Mouse (Mus musculus) mouse trophoblast stem cell (cell line): Measurements from ENCODE around the gene Dnah8.

Experiments used
- in situ Hi-C, 2 experiments: fragments of 300-500 bp; cut with MseI, MboI; formaldehyde crosslinking; loops; 2 replicates in 1 of 2; 3 replicates in 1 of 2; pipeline ENCODE4 v1.15.1; 2025

The Dnah8 gene

DNA sequence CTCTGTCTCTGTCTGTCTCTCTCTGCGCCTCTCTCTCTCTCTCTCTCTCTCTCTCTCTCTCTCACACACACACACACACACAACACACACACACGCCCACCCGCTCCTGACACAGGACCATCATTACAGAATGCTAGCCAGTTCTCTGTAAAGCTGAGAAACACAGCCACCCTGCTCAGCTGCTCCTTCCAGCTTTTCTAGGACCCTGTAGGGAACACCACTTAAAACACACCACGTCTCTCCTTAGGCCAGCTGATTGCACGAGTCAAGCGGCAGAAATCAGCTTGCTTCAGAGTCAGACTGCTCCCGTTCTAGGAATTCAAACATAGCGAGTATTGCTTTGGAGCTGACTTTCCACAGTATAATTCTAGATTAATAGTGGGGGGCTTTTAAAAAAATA lies 242.1 kb downstream of the Dnah8 start:
- in situ Hi-C loops, result no loop called here

DNA sequence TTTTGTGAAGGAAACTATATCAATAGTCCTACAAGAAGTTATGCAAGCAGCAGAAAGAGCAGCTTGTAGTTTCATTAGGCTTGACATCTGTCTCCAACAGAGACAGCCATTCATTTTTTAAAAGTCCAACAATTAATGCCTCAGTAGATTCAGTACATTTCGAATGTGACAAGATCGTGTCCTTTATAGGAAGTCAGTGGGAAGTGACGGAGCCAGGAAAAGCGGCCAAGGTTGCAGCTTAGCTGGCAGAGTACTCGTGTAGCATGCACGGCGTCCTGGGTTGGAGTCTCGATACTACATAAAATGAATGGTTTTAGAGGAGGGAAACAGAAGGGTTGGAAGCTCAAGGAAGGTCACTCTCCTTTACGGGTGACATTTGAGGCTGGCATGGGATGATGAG lies 242.8 kb downstream of the Dnah8 start:
- in situ Hi-C loops, result no loop called here

DNA sequence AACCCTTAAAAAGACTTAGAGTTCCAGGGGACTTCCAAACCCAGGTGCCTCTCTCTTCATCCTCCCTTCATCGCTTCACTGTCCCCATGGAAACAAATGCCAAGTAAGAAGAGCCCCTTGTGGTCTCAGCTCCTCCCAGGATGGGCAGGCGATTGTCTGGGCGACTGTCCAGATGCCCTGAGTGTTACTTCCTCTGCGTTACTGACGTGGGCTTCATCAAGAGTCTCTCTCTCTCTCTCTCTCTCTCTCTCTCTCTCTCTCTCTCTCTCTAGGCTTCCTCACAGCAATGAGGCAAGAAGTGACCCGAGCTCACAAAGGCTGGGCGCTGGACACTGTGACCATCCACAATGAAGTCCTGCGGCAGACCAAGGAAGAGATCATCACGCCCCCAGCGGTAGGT lies 246.9 kb downstream of the Dnah8 start:
- in situ Hi-C loops, result no loop called here

DNA sequence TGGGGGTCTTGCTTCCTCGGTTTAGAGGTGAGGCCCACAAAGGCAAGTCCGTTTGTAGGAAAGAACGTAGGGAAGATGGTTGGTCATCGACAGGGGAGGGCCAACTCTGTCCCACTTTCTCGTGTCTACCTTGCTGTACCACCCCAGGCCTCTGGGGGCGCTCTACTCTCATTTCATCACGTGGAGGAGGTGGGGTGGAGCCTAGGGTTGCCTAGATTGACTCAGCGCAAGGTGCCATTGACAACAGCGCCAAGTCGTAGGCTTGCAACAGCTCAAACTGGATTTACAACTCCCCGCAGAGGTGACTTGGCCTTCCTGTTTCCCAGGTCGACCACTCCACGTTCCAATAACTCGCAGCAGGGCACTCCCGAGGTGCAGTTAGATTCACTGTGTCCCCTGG lies 250.1 kb downstream of the Dnah8 start:
- in situ Hi-C loops, result no loop called here

DNA sequence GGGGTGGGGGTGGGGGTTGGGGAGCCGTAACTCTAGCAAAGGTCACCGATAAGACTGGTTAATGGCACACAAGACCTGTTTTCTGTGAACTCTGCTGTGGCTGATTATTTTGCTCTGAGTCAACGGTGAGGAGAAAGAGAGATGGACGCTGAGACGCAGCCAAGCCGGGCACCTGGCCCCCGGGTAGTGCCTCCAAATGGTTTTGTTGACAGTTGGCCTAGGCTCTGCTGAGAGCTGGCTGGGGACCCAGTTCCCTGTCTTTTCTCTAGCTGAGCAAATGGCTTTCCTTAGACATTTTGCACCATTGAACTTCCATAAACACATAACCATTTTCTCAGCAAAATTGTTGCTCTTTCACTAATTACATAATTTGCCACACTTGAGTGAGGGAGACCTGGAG lies 253.3 kb downstream of the Dnah8 start:
- in situ Hi-C loops, result no loop called here

DNA sequence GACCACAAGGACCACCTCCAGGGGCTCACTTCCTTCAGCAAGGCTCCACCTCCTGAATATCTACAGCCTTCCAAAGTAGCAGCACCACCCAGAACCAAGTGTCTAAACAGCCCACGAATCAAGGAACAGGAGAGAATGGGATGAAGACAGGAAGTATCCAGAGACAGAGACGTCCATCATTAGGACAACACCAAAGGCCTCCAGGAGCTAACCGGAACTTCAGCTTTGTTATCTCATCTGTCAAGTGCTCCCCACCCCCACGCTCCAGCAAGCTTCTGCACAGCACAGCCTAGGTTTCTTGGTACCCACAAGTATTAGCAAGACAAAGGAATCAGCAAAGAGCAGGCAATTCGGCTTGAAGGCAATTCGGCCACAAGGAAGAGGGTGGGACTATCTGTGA lies 254.5 kb downstream of the Dnah8 start:
- in situ Hi-C loops, result no loop called here

DNA sequence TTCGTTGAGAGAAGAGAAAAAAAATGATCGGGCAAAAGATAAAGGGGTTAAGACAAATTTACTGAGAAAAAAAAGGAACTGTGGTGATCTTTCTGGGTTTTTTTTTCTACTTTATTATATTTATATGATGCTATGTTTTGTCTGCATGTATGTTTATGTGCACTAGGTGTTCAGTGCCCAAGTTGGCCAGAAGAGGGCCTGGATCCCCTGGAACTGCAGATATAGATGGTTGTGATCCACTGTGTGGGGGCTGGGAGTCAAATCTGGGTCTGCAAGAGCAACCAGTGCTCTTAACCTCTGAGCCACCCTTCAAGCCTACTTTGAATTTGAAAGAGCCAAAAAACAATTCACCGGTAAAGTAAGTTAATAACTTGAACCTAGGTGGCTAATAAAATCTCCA lies 256.2 kb downstream of the Dnah8 start:
- in situ Hi-C loops, result loop anchor here (5.0 to 10.0 kb wide), 2 partner anchors 503 to 506 kb away; no protein-coding TSS in a partner anchor

DNA sequence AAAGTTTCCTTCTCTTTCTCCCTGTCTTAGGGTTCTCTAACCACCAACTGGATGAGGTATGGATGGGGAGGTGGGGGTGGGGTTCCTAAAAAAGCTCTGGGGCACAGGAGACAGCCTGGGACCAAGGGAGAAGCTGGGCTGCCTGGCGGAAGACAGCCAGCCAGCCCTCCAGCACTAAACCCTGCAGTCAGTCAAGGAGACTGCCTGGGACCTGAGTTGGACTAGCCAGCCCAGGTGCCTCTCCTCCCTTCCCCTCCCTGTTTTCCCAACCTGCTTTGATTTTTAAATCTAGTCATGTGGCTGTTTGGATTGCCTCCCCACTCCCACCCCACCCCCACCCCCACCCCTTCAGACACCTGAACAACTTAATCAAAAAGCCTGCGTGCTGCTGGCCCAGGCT lies 256.8 kb downstream of the Dnah8 start:
- in situ Hi-C loops, result loop anchor here (5.0 to 10.0 kb wide), 2 partner anchors 504 to 506 kb away; no protein-coding TSS in a partner anchor

DNA sequence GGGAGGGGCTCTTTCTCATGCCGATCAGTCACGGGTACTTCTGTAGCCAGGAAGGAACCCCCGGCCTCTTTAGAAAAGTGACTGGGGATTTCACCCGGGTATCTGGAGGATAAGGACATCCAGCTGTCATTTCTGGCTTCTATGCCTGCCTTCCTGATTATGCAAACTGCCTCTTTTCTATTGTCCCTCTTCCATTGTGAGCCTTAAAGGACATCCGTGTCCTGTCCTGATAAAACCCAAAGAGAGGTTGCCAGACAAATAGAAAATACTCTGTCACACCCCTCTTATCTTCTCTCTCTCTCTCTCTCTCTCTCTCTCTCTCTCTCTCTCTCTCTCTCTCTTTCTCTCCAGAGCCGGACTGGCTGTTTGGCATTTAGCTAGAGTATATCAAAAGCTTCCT lies 258.1 kb downstream of the Dnah8 start:
- in situ Hi-C loops, result loop anchor here (5.0 to 10.0 kb wide), 2 partner anchors 505 to 507 kb away; no protein-coding TSS in a partner anchor

DNA sequence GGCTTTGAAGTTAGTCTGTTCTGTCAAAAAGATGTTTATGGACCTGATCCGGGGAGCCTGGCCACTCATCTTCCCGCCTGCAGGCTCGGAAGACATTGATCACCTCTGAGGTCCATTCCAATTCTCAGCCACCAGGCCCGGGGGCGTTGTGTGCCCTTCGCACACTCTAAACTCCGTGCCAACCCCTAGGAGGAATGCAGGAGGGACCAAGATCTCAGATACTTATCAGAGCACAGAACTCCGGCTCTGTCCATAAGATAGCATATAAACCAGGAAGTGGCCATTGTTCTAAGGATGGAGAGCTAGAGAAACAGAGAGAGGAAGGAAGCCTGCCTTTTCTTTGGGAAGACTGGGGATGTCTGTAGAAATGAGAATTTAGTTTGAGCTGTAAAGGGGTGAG lies 259.4 kb downstream of the Dnah8 start:
- in situ Hi-C loops, result loop anchor here (5.0 to 10.0 kb wide), 2 partner anchors 506 to 509 kb away; no protein-coding TSS in a partner anchor

DNA sequence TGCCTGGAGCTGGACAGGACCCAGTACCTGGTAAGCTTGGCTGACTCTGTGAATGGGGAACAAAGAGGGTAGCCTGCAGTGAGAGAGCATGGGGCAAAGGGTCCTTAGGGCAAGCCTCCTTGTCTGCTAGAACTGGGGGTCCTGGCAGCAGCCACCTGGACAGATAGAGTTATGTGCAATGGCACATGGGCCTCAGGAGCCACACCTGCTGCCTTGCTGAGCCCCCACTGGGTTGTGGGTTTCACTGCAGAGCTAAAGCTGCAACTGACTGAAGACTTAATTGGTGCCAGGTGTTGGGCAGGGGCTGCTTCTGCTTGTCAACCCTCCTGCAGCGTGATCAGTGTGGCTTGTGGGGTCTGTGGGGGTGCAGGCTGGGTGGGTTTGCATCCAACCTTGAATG lies 267.9 kb downstream of the Dnah8 start:
- in situ Hi-C loops, result no loop called here

DNA sequence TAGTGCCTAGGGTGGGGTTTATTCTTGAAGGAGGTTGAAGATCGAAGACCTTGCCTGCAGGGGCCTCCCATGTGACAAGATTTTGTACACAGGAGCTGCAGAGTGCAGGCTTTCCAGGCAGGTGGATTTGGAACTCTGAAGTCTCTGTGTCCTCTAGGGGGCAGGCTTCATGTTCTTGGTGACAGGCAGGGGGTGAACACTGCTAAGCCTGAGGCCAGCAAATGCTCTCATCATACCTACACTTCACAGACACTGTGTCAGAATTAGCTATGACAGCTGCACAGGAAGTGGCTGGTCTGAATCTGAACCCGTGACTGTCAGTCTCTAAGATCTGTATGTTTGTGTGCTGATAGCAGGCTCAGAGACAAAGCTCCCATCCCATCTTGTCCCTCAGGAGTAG lies 268.6 kb downstream of the Dnah8 start:
- in situ Hi-C loops, result no loop called here

DNA sequence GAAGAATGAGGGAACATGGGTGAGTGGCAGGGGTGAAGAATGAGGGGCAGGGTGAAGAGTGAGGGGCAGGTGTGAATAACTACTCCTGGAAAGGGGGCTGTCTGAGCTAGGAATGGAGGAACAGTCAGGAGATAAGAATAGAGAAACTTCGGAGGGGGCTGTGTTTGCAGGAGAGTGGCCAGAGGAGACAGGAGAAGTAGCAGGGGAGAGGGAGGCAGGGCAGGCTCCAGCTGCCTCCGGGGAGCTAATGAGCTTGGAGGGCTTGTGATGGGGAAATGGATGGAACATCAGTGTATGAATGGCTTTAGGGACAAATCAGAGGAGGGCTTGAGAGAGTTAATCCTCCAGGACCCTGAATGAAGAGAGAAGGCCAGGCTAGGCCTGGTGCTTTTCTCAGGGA lies 272.9 kb downstream of the Dnah8 start:
- in situ Hi-C loops, result no loop called here

DNA sequence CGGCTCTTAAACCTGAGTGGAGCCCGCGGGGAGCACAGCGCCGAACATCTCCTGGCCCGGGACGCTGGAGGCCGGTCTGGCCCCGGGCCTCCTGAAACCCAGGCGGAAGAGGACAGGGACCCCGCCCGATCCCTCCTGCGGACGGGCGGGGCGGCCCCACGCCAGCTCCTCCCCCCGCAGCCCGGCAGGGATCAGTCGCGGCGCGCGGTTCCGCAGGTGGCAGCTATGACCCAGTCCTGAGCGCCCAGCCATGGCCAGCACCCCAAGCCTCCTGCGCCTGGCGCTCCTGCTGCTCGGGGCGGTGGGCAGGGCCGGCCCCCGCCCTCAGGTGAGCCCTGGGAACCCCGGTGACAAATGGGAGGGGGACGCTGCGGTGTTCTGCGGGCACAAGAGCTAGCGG lies 277.5 kb downstream of the Dnah8 start, which contains the start of gene Glp1r:
Glp1r (plus strand) TSS at position 191 of the 400 bp plus-strand sequence.
- in situ Hi-C loops, result no loop called here

DNA sequence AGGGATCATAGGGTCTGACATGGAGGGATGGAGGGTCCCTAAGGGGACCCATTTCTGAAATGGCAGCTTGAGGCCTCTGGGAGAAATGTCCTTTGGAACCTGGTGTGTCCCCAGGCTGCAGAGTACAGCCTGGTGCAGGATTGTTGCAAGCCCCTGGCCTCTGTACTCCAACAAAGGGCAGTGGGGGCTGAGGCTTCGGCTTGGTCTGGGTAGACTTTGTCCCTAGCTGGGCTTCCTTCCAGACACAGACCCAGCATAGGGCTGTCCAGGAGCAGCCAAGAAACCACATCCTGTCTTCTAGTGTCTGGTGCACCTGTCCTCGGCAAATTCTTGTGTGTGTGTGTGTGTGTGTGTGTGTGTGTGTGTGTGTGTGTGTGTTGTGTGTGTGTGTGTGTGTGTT lies 279.9 kb downstream of the Dnah8 start:
- in situ Hi-C loops, result no loop called here

DNA sequence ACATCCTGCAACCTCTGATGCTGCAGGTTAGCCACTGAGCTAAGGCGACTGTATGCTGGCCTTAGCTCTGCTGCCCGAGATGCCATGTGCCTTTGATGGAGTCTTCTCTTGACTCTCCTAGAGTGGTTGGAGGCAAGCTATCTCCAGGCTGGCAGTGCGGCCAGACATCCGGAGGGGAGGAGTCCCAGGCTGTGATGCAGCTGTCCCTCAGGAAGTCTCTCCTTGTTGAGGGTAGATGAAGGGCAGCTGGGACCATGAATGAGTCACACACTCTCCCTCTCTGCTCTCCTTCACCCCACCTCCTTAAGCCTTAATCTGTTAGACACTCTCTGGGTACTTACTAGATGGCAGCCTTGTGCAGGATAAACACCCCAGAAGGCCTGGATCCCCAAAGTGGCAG lies 283.4 kb downstream of the Dnah8 start:
- in situ Hi-C loops, result no loop called here

DNA sequence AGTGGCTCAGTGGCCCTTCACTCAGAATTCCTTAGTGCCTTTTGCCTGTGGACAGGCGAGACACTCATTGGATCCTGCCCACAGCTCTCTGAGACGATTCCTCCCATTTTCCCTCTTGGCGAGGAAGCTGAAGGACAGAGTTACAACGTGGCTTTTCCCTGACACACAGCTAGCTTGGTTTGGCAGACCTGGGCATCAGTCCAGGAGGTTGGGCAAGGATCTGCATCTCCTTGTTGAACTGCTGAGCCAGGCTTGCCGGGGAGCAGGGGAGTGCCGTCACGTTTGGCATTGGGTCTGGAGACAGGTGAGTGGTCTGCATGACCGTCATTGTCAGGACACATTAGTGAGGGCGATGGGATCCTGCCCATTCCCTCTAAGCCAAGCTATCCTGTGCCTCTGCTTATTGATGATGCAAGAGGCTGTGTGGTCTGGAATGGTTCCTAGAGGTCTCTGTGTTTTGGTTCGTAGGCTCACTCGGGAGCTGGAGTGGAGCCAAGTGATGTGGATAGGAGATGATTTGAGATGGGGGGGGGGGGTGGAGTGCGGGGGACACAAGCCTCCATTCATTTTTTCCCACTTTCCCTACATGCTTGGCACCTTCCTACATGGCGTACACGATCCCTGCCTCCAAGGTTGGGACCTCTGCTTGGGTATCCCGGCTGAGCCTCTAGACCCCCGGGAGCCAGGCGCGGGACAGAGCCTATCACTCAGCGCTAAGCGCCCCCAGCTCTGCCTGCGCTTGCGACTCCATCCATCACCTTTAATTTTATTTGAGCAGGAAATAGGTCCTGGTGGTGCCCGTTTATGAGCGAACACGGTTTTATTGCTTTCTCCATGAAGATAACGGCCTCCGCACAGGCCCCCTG lies 286.9 kb downstream of the Dnah8 start:
- in situ Hi-C loops, result no loop called here

DNA sequence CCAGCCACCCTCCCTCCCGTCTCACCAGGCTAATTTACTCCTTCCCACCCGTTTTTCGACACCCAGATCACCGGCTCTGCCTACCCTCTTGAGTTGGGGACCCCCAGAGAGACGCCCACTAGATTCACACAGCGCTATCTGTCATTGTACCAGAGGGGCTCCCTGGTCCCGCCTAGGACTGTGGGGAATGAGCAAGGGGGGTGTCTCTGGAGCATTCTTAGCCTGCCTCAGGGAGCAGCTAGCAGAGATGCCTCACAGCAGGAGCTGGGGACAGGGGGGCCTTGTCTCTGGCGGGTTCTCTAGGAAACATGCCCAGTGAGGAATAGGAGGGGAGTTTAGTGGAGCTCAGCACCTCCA lies 287.6 kb downstream of the Dnah8 start:
- in situ Hi-C loops, result no loop called here

DNA sequence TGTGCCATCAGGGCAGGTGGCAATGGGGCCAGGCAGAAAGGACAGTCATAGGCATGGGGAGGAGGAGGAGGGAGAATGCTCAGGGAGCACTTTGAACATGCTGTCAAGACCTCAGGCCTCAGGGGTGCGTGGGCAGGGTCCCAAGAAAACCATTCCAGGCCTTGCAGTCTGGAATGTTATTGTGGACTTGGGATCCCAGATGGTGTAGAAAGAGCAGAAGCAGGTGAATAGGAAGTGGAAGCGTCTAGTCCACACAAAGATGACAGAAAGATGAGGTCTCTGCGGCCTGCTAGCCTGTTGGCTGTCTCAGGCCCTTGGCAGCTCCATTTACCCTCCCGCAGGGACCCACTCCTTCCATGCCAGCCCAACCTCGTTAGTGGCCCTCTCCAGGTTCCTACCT lies 288.4 kb downstream of the Dnah8 start:
- in situ Hi-C loops, result no loop called here

DNA sequence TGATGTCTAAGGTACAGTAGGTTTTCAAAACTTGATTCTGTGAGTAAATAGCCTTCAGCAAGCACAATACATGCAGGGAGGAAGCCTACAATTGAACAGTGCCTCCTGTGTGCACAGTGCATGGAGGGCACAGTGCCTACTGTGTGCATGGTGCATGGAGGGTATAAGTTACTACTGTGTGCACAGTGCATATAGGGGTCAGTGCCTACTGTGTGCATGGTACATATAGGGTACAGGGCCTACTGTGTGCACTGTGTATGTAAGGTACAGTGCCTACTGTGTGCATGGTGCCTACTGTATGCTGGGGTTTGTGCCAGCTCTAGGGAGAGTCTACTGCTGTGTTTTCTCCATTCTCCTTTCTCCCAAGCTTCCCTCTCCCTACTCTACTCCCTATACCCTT lies 290.1 kb downstream of the Dnah8 start:
- in situ Hi-C loops, result no loop called here

DNA sequence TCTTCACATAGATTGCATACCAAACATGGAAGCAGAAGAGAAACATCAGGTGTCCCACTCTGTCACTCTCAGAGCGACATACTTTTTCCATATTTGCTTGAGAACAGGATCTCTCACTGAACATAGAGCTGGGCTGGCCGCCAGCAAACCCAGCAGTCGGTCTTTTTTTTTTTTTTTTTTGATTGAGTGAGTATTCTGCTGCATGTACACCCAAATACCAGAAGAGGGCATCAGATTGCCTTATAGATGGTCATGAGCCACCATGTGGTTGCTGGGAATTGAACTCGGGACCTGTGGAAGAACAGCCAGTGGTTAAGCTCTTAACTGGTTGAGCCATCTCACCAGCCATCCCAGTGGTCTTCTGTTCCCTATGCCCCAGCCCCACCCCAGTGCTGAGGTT lies 299.4 kb downstream of the Dnah8 start:
- in situ Hi-C loops, result no loop called here
